Mouse (Mus musculus) stomach, embryonic 15.5 days (tissue): ENCODE data around the gene Ankrd13b. TPM values are rescaled to one million over a fixed set of nuclear protein-coding genes. Genes with fewer than 3 reads are reported as not detected.

Experiments
- ATAC-seq: fragments of 200-750 bp; cut with Nextera tagmentation; 2 replicates; pipeline ENCODE4 v1.8.0; 2017; ENCODE audit warnings: low read depth, moderate number of reproducible peaks, moderate TSS enrichment; ENCODE audit not compliant: insufficient read depth, low FRiP score
- H3K27ac ChIP-seq: fragments of 300-500 bp; sonication (generic); 2 replicates; pipeline ENCODE4 v1.5.1; 2015; ENCODE audit warnings: mild to moderate bottlenecking, inconsistent platforms
- H3K27me3 ChIP-seq: fragments of 300-500 bp; sonication (generic); replicated peaks from 2 replicates; pipeline ENCODE4 v1.6.1; 2015; ENCODE audit warnings: inconsistent platforms
- H3K36me3 ChIP-seq: fragments of 300-500 bp; sonication (generic); 2 replicates; pipeline ENCODE4 v1.6.1; 2015; ENCODE audit warnings: inconsistent platforms
- H3K4me1 ChIP-seq: fragments of 300-500 bp; sonication (generic); 2 replicates; pipeline ENCODE4 v1.6.1; 2015; ENCODE audit warnings: inconsistent platforms
- H3K4me2 ChIP-seq: fragments of 300-500 bp; sonication (generic); 2 replicates; pipeline ENCODE4 v1.6.1; 2015; ENCODE audit warnings: mild to moderate bottlenecking, inconsistent platforms
- H3K4me3 ChIP-seq: fragments of 300-500 bp; sonication (generic); replicated peaks from 2 replicates; pipeline ENCODE4 v1.5.1; 2015; ENCODE audit warnings: inconsistent platforms
- H3K9ac ChIP-seq: fragments of 300-500 bp; sonication (generic); 2 replicates; pipeline ENCODE4 v1.6.1; 2015; ENCODE audit warnings: inconsistent platforms
- H3K9me3 ChIP-seq: fragments of 300-500 bp; sonication (generic); 2 replicates; pipeline ENCODE4 v1.6.1; 2016; ENCODE audit warnings: inconsistent platforms
- WGBS: fragments of 180-500 bp; shearing (Covaris S2); methylation state at CpG from one replicate; pipeline ENCODE4 v1.1.7; 2015; 5-methylcytosine and 5-hydroxymethylcytosine counted together
- polyA plus RNA-seq: library from polyadenylated mRNA; unstranded; fragments of >200 nt; fragmentation: Nextera tagmentation; extraction: Ambion mirVana; gene quantifications from 2 replicates; pipeline ENCODE4 v1.2.1, GENCODE M21; 2015

The Ankrd13b gene
- polyA plus RNA-seq, 1 experiment from 2014 or later: 5.9 TPM

DNA sequence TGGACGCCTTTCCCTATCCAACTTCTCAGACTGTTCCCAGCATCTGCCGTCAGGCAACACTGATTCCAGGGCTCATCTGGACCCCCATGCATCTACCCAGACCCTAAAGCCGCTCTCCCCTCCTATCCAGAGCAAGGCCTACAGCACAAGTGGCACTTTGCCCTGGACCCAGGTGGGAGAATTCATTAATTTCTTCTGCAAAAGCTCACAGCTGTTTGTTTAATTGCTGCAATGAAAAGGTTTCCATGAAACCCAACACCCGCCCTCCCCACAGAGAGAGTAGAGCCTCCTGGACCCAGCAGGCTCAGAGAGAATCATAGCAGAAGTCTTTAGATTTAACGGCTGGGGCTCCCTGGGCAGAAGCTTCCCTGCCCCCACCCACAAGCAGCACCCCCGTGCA lies 4.2 kb downstream of the Ankrd13b start:
- Histone ChIP-seq H3K27me3 (no peaks in the 10 kb centered on the region), H3K36me3 (no peaks in the 10 kb centered on the region), H3K9me3 (no peaks in the 10 kb centered on the region), H3K9ac (no peak overlapping the region), H3K4me3 (no peak overlapping the region), H3K27ac (no peak overlapping the region), H3K4me1 (peaks cover 30% of the 10 kb centered on the region), H3K4me2 (no peak overlapping the region)
- WGBS: 51% methylated on average over 6 of the region's 6 CpGs
- ATAC-seq: no peak

- no peak overlapping the region for H3K4me2 ChIP-seq
- ATAC-seq: no peak
- no peaks in the 10 kb centered on the region for H3K9me3 ChIP-seq
- H3K4me1 ChIP-seq: peaks cover 27% of the 10 kb centered on the region
- H3K36me3 ChIP-seq: no peaks in the 10 kb centered on the region
- H3K9ac ChIP-seq: no peak overlapping the region
- 42% methylated on average over 11 of the region's 11 CpGs for WGBS
- no peak overlapping the region for H3K4me3 ChIP-seq
- H3K27me3 ChIP-seq: no peaks in the 10 kb centered on the region
- no peak overlapping the region for H3K27ac ChIP-seq
Measured at GRCm38 (mm10) chr11:77483510-77484255, 5.8 kb downstream of the Ankrd13b start.

- no peaks in the 10 kb centered on the region for H3K27me3 ChIP-seq
- no peak overlapping the region for H3K9ac ChIP-seq
- WGBS: 66% methylated on average over 3 of the region's 3 CpGs
Measured at GRCm38 (mm10) chr11:77483043-77483442, 6.4 kb downstream of the Ankrd13b start.

GRCm38 (mm10) chr11:77476895-77477294 lies 12.6 kb downstream of the Ankrd13b start:
- 85% methylated on average over 6 of the region's 6 CpGs for WGBS
- no peak overlapping the region for H3K27ac ChIP-seq
- no peak overlapping the region for H3K4me2 ChIP-seq
- no peak for ATAC-seq
- no peaks in the 10 kb centered on the region for H3K4me1 ChIP-seq
- no peak overlapping the region for H3K9ac ChIP-seq
- H3K27me3 ChIP-seq: no peaks in the 10 kb centered on the region
- no peaks in the 10 kb centered on the region for H3K9me3 ChIP-seq
- H3K4me3 ChIP-seq: no peak overlapping the region
- H3K36me3 ChIP-seq: no peaks in the 10 kb centered on the region; the same call in 1 of the 2 replicates

More at GRCm38 (mm10) chr11:77483043-77483442, 6.4 kb downstream of the Ankrd13b start:
- Histone ChIP-seq H3K9me3 (no peaks in the 10 kb centered on the region), H3K4me1 (peaks cover 22% of the 10 kb centered on the region), H3K27ac (no peak overlapping the region), H3K4me3 (no peak overlapping the region), H3K4me2 (no peak overlapping the region), H3K36me3 (no peaks in the 10 kb centered on the region)
- no peak for ATAC-seq

- H3K4me1 ChIP-seq: no peaks in the 10 kb centered on the region
- H3K36me3 ChIP-seq: peaks cover 3% of the 10 kb centered on the region; the same call in 1 of the 2 replicates
- no peak overlapping the region for H3K4me2 ChIP-seq
- 90% methylated on average over 14 of the region's 14 CpGs for WGBS
- no peak overlapping the region for H3K4me3 ChIP-seq
- no peak overlapping the region for H3K27ac ChIP-seq
- H3K9me3 ChIP-seq: no peaks in the 10 kb centered on the region
- ATAC-seq: no peak
- H3K27me3 ChIP-seq: no peaks in the 10 kb centered on the region
- no peak overlapping the region for H3K9ac ChIP-seq
Measured at GRCm38 (mm10) chr11:77476216-77476615, 13.3 kb downstream of the Ankrd13b start.

DNA sequence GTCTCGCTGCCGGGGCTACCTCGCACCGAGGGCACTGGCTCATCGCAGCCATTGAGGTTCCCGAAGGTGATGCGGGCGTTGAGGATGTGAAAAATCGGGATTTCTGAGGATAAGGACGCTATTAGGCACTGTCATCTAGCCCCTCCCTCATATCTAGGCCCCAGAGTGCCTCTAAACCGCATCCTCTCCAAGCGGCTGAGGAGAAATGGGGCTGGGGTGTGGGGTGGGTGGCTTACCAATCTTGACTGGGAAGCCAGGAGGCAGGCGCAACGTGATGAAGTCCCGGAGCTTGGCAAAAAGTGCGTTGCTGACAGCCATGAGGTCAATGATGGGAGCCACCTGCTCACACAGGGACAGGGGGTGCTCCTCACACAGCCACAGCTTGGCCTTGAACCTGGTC lies 16.7 kb downstream of the Ankrd13b start:
- Histone ChIP-seq H3K27me3 (peaks cover 13% of the 10 kb centered on the region; the same call in 1 of the 2 replicates), H3K4me1 (no peaks in the 10 kb centered on the region), H3K27ac (no peak overlapping the region), H3K4me2 (no peak overlapping the region), H3K9me3 (no peaks in the 10 kb centered on the region), H3K9ac (no peak overlapping the region), H3K36me3 (peaks cover 3% of the 10 kb centered on the region; the same call in 1 of the 2 replicates), H3K4me3 (no peak overlapping the region)
- ATAC-seq: no peak
- 82% methylated on average over 16 of the region's 16 CpGs for WGBS

DNA sequence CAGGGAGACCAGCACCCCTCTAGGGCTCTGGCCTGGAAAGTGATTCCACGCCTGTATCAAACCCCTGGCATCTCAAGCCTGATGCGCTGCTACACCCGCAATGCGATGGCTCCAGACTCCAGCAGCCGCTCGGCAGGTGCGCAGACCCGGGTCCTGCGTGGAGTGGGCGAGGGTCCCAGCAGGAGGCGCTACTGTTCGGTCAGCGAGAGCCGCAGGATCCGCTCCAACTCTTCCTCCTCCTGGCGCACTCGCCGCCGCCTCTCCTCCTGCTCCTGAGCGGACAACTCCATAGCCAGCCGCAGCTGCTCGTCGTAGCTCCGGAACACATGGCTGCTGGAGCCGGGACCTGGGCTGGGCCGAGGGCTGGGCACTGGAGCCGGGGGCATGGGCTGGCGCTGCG lies 18.1 kb downstream of the Ankrd13b start:
- WGBS: 68% methylated on average over 29 of the region's 29 CpGs
- Histone ChIP-seq H3K4me1 (peaks cover 8% of the 10 kb centered on the region; the same call in 1 of the 2 replicates), H3K27me3 (peaks cover 26% of the 10 kb centered on the region), H3K4me2 (no peak overlapping the region), H3K36me3 (peaks cover 3% of the 10 kb centered on the region; the same call in 1 of the 2 replicates), H3K9me3 (no peaks in the 10 kb centered on the region), H3K4me3 (no peak overlapping the region), H3K27ac (no peak overlapping the region), H3K9ac (no peak overlapping the region)
- ATAC-seq: no peak

- no peaks in the 10 kb centered on the region for H3K9me3 ChIP-seq
- ATAC-seq: no peak
- H3K4me2 ChIP-seq: no peak overlapping the region
- H3K36me3 ChIP-seq: peaks cover 3% of the 10 kb centered on the region; the same call in 1 of the 2 replicates
- no peak overlapping the region for H3K4me3 ChIP-seq
- no peak overlapping the region for H3K27ac ChIP-seq
- WGBS: 85% methylated on average over 9 of the region's 9 CpGs
- peaks cover 8% of the 10 kb centered on the region; the same call in 1 of the 2 replicates for H3K4me1 ChIP-seq
- H3K9ac ChIP-seq: no peak overlapping the region
- peaks cover 40% of the 10 kb centered on the region for H3K27me3 ChIP-seq
Measured at GRCm38 (mm10) chr11:77468397-77468796, 21.1 kb downstream of the Ankrd13b start.

GRCm38 (mm10) chr11:77467784-77468183 lies 21.7 kb downstream of the Ankrd13b start:
- Histone ChIP-seq H3K27ac (no peak overlapping the region), H3K27me3 (peaks cover 46% of the 10 kb centered on the region), H3K4me1 (peaks cover 11% of the 10 kb centered on the region), H3K4me3 (no peak overlapping the region), H3K9me3 (no peaks in the 10 kb centered on the region), H3K9ac (no peak overlapping the region), H3K36me3 (peaks cover 3% of the 10 kb centered on the region; the same call in 1 of the 2 replicates), H3K4me2 (peak overlapping the region; percentile 40)
- ATAC-seq: no peak
- WGBS: 15% methylated on average over 20 of the region's 20 CpGs

GRCm38 (mm10) chr11:77467157-77467556 lies 22.3 kb downstream of the Ankrd13b start:
- Histone ChIP-seq H3K27me3 (peaks cover 52% of the 10 kb centered on the region), H3K4me3 (peak overlapping the region; percentile 10; the same call in 1 of the 2 replicates), H3K36me3 (0 out of 2 replicates have a peak, but pooled peaks cover 3% of the 10 kb centered on the region), H3K4me2 (peak overlapping the region; percentile 40), H3K4me1 (peaks cover 16% of the 10 kb centered on the region), H3K9me3 (no peaks in the 10 kb centered on the region), H3K27ac (no peak overlapping the region), H3K9ac (no peak overlapping the region)
- 6% methylated on average over 25 of the region's 25 CpGs for WGBS
- peak; percentile 43; the same call in 1 of the 2 replicates for ATAC-seq

GRCm38 (mm10) chr11:77466544-77466943 lies 22.9 kb downstream of the Ankrd13b start:
- no peak for ATAC-seq
- peak overlapping the region; percentile 40; the same call in 1 of the 2 replicates for H3K4me2 ChIP-seq

DNA sequence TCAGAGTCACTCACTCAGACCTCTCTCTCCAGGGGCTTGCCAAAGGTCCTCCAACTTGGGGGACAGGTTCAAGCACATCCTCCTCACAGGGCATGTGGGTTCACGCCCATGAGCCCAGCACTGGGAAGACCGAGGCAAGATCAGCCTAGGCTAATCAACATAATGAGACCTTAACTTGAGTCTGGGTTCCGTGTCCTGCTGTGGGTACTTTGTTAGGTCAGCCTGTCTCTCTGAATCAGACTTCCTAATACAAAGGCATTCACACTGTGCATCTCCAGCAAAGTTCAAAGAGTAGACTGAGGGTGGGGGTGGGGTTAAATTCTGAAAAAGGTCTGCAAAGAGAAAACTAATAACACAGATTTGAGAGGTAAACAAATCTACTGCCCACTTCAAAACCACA lies 24.4 kb downstream of the Ankrd13b start:
- no peak overlapping the region for H3K4me3 ChIP-seq
- no peaks in the 10 kb centered on the region for H3K9me3 ChIP-seq
- H3K27ac ChIP-seq: no peak overlapping the region
- no peak overlapping the region for H3K9ac ChIP-seq
- WGBS: 75% methylated on average over 3 of the region's 3 CpGs
- H3K4me2 ChIP-seq: no peak overlapping the region
- H3K27me3 ChIP-seq: peaks cover 64% of the 10 kb centered on the region
- no peaks in the 10 kb centered on the region for H3K36me3 ChIP-seq
- H3K4me1 ChIP-seq: peaks cover 18% of the 10 kb centered on the region
- no peak for ATAC-seq

More at GRCm38 (mm10) chr11:77466544-77466943, 22.9 kb downstream of the Ankrd13b start:
- WGBS: 30% methylated on average over 9 of the region's 9 CpGs
- Histone ChIP-seq H3K36me3 (0 out of 2 replicates have a peak, but pooled peaks cover 1% of the 10 kb centered on the region), H3K27ac (no peak overlapping the region), H3K27me3 (peaks cover 55% of the 10 kb centered on the region), H3K9ac (no peak overlapping the region), H3K4me3 (no peak overlapping the region), H3K4me1 (peaks cover 18% of the 10 kb centered on the region), H3K9me3 (no peaks in the 10 kb centered on the region)
